28 mouse cellular contexts compared by ENCODE assay signal in genomic region chr10:65118212-65118611, GRCm38 (mm10).
DNase-seq lines count a peak whose midpoint lies in the region; ATAC-seq and TF ChIP-seq lines count a peak whose summit lies in the region.
"Had no signal": no experiment of that assay in that cellular context is flagged by ENCODE, and none has a peak within 500 bp of the region (broad histone marks: within the 10 kb centered on the region; RNA-seq: fewer than 3 reads in every experiment).

No protein-coding gene starts in this region.

- no peaks in the 10 kb centered on the region for H3K9me3 ChIP-seq in forebrain, embryonic 15.5 days
- no peaks in the 10 kb centered on the region for H3K9me3 ChIP-seq in forebrain, embryonic 11.5 days (ENCODE audit: control insufficient read depth, low read length)
- H3K9me3 ChIP-seq: G1E; heart, embryonic 12.5 days; heart, embryonic 15.5 days; hindbrain, embryonic 10.5 days; hindbrain, embryonic 13.5 days; intestine, embryonic 15.5 days had no signal

- TF ChIP-seq CTCF in brain, embryonic 14.5 days (IDR thresholded peaks at IDR 0.05; ENCODE audit: borderline replicate concordance, extremely low read depth, insufficient read depth, insufficient read length) = no peak

- WGBS in forebrain, embryonic 15.5 days = 53% methylated on average over 1 of the region's 1 CpGs
- WGBS in forebrain, embryonic 11.5 days = 81% methylated on average over 1 of the region's 1 CpGs

- H3K4me3 ChIP-seq in forebrain, embryonic 15.5 days = no peak overlapping the region
- H3K4me3 ChIP-seq in forebrain, embryonic 11.5 days (ENCODE audit: low read depth, low read length) = no peak overlapping the region
- H3K4me3 ChIP-seq: gastrocnemius, adult 2 months; heart, embryonic 12.5 days; heart, embryonic 15.5 days; hindbrain, embryonic 10.5 days; hindbrain, embryonic 13.5 days; intestine, embryonic 15.5 days had no signal

- H3K27me3 ChIP-seq in forebrain, embryonic 15.5 days = no peaks in the 10 kb centered on the region
- H3K27me3 ChIP-seq in forebrain, embryonic 11.5 days (ENCODE audit: control insufficient read depth, insufficient read depth, low read length) = no peaks in the 10 kb centered on the region
- H3K27me3 ChIP-seq: CH12.LX; heart, embryonic 12.5 days; heart, embryonic 15.5 days; hindbrain, embryonic 13.5 days; intestine, embryonic 15.5 days; Patski had no signal

- no peak for DNase-seq in forebrain, embryonic 11.5 days (ENCODE audit: low spot score)
- DNase-seq in frontal cortex, postnatal 14 days (ENCODE audit: low spot score in 2 of 2) = no peak
- DNase-seq in brain, embryonic 14.5 days (ENCODE audit: low read depth) = peak; percentile 73
- DNase-seq in adrenal gland, adult (ENCODE audit: inconsistent age in 2 of 2, low spot score in 1 of 2) = no peak
- DNase-seq: adrenal gland, adult 2 months; adrenal gland, postnatal 14 days; B cell, adult 2 months; cerebellum, adult 18-20 months; cerebellum, adult 9-10 months; cerebellum, postnatal 14 days; gastrocnemius, adult 2 months; gastrocnemius, postnatal 14 days; heart, adult 18-20 months; heart, postnatal 10 days; heart, postnatal 36 days; kidney, adult 11 months; kidney, adult 8-10 months had no signal

- H3K4me1 ChIP-seq in forebrain, embryonic 15.5 days = no peaks in the 10 kb centered on the region
- H3K4me1 ChIP-seq in forebrain, embryonic 11.5 days (replicated peaks; ENCODE audit: control insufficient read depth, insufficient read depth, low read length) = no peaks in the 10 kb centered on the region
- H3K4me1 ChIP-seq: heart, embryonic 12.5 days; heart, embryonic 15.5 days; hindbrain, embryonic 10.5 days; hindbrain, embryonic 13.5 days; intestine, embryonic 15.5 days had no signal

- no peak overlapping the region for H3K9ac ChIP-seq in forebrain, embryonic 15.5 days (replicated peaks)
- H3K9ac ChIP-seq in forebrain, embryonic 11.5 days (ENCODE audit: low read length) = no peak overlapping the region
- H3K9ac ChIP-seq: heart, embryonic 12.5 days; heart, embryonic 15.5 days; hindbrain, embryonic 13.5 days; intestine, embryonic 15.5 days had no signal

- ATAC-seq in forebrain, embryonic 15.5 days (replicated peaks) = 0 out of 2 replicates have a peak, but pooled peaks have one; percentile 26
- ATAC-seq in forebrain, embryonic 11.5 days (replicated peaks; ENCODE audit: low FRiP score) = no peak
- ATAC-seq in frontal cortex, adult (ENCODE audit: low TSS enrichment) = peak; percentile 62; the same call in 1 of the 2 replicates
- ATAC-seq: hindbrain, embryonic 16.5 days; intestine, embryonic 15.5 days; Patski had no signal

- no peak overlapping the region for H3K4me2 ChIP-seq in forebrain, embryonic 15.5 days (replicated peaks)
- no peak overlapping the region for H3K4me2 ChIP-seq in forebrain, embryonic 11.5 days (ENCODE audit: low read depth, low read length, severe bottlenecking)
- H3K4me2 ChIP-seq: heart, embryonic 12.5 days; heart, embryonic 15.5 days; hindbrain, embryonic 13.5 days; intestine, embryonic 15.5 days had no signal

- H3K27ac ChIP-seq in forebrain, embryonic 15.5 days (replicated peaks) = peak overlapping the region; percentile 76
- H3K27ac ChIP-seq in forebrain, embryonic 11.5 days (ENCODE audit: low read depth, low read length) = no peak overlapping the region
- H3K27ac ChIP-seq: gastrocnemius, adult 2 months; heart, embryonic 15.5 days; hindbrain, embryonic 10.5 days; hindbrain, embryonic 13.5 days; intestine, embryonic 15.5 days had no signal

- H3K36me3 ChIP-seq in forebrain, embryonic 15.5 days = no peaks in the 10 kb centered on the region
- H3K36me3 ChIP-seq in forebrain, embryonic 11.5 days (ENCODE audit: control insufficient read depth, insufficient read depth, low read length) = no peaks in the 10 kb centered on the region
- H3K36me3 ChIP-seq: G1E; heart, embryonic 12.5 days; heart, embryonic 15.5 days; hindbrain, embryonic 10.5 days; hindbrain, embryonic 13.5 days; intestine, embryonic 15.5 days had no signal

- TF ChIP-seq POLR2A in brain, embryonic 14.5 days (IDR thresholded peaks at IDR 0.05; ENCODE audit: borderline replicate concordance, extremely low read depth, insufficient read depth, insufficient read length, poor library complexity, severe bottlenecking) = no peak
